Mouse (Mus musculus): ENCODE data around the gene Ect2.

Ect2 gene

GRCm38 (mm10) chr3:27156594-27156949 lies 2.9 kb upstream of the Ect2 start:
- no peak for DNase-seq

GRCm38 (mm10) chr3:27155856-27156593 lies 2.3 kb upstream of the Ect2 start:
- no peak for DNase-seq

GRCm38 (mm10) chr3:27155051-27155855 lies 1.6 kb upstream of the Ect2 start:
- peak; percentile 43 to 62 for DNase-seq

GRCm38 (mm10) chr3:27154280-27154679 lies 602 bp upstream of the Ect2 start:
- DNase-seq: no peak

- peak; percentile 41 to 58 for DNase-seq
These were observed 447 bp downstream of the Ect2 start for GRCm38 (mm10) chr3:27153191-27153671.

GRCm38 (mm10) chr3:27145733-27146132 lies 7.9 kb downstream of the Ect2 start:
- peak in 1 of 2 experiments; percentile 26 for DNase-seq

- no peak for DNase-seq
These were observed 10.1 kb downstream of the Ect2 start for GRCm38 (mm10) chr3:27143570-27143969.

GRCm38 (mm10) chr3:27140101-27140500 lies 13.6 kb downstream of the Ect2 start:
- DNase-seq: no peak

GRCm38 (mm10) chr3:27121864-27122450 lies 31.7 kb downstream of the Ect2 start:
- DNase-seq: no peak

- no peak for DNase-seq
These were observed 32.7 kb downstream of the Ect2 start for GRCm38 (mm10) chr3:27120932-27121331.

- peak; percentile 34 to 43 for DNase-seq
These were observed 35.5 kb downstream of the Ect2 start for GRCm38 (mm10) chr3:27118227-27118626.

- DNase-seq: no peak
These were observed 42.8 kb downstream of the Ect2 start for GRCm38 (mm10) chr3:27110860-27111259.

- DNase-seq: no peak
These were observed 44.6 kb downstream of the Ect2 start for GRCm38 (mm10) chr3:27109109-27109508.

GRCm38 (mm10) chr3:27107142-27107541 lies 46.5 kb downstream of the Ect2 start:
- no peak for DNase-seq

GRCm38 (mm10) chr3:27102965-27103364 lies 50.7 kb downstream of the Ect2 start:
- no peak for DNase-seq

GRCm38 (mm10) chr3:27098633-27099032 lies 55.0 kb downstream of the Ect2 start:
- no peak for DNase-seq

- DNase-seq: no peak
These were observed 67.5 kb downstream of the Ect2 start for GRCm38 (mm10) chr3:27086221-27086620.

GRCm38 (mm10) chr3:27081229-27082060 lies 72.2 kb downstream of the Ect2 start:
- no peak for DNase-seq

- DNase-seq: no peak
These were observed 73.5 kb downstream of the Ect2 start for GRCm38 (mm10) chr3:27080061-27080770.

GRCm38 (mm10) chr3:27073884-27074283 lies 79.8 kb downstream of the Ect2 start:
- DNase-seq: no peak

GRCm38 (mm10) chr3:27071706-27072105 lies 82.0 kb downstream of the Ect2 start:
- DNase-seq: no peak

- no peak for DNase-seq
These were observed 83.3 kb downstream of the Ect2 start for GRCm38 (mm10) chr3:27070340-27070739.
